Mouse (Mus musculus): ENCODE measurements at regions not wholly inside any gene's neighbourhood (a gene's known extent, or its start where the extent isn't known, plus 50 kb on each side); places are given as distances from the start of the nearest gene placed in this dataset.
"Not testable (repeated sequence)": the region's sequence is repeated elsewhere in the genome, so short reads cannot be mapped to it uniquely, and the experiment has no call there.

DNA sequence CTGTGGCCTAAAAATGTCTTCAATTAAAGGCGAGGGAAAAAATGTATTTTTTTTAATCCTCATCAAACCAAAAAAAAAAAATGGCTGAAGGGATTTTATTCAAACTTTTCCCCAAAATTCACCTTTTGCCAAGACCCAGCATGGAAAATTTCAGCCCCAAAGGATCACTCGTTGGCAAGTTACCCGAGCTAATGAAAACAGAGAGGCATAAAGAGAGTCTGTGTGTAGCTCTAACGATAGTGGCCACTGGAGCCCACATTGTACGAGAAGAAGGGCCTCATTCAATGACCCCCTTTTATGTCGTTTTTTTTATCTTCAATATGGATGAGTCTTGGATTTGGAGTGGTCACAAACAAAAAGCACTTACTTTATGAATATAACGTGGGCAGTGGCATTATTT lies 116.1 kb upstream of the Klf4 start:
- DNase-seq (ENCODE audit: extremely low read depth, low read depth): no peak

GRCm38 (mm10) chr4:55645432-55645831 lies 113.2 kb upstream of the Klf4 start:
- DNase-seq (ENCODE audit: extremely low read depth, low read depth): no peak

DNA sequence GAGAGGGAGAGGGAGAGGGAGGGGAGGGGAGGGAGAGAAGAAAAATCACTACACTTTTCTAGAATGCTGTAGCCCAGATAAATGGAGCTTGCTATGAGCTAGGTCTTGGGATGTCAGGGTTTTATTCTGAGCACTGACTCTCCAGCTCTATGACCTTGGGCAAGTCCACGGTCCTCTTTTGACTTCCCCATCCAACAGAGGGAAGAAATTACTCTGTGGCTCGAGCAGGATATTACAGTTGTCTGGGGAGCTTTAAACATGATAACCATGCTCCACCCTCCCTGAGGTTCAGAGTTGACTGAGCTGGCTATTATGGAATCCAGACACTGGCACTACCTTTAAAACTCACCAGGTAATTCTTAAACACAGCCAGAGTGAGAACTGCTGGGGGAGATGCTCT lies 112.6 kb upstream of the Klf4 start:
- DNase-seq (ENCODE audit: extremely low read depth, low read depth): no peak

- no peak for DNase-seq (ENCODE audit: extremely low read depth, low read depth)
Measured at GRCm38 (mm10) chr4:55634946-55635511, 102.8 kb upstream of the Klf4 start.

DNA sequence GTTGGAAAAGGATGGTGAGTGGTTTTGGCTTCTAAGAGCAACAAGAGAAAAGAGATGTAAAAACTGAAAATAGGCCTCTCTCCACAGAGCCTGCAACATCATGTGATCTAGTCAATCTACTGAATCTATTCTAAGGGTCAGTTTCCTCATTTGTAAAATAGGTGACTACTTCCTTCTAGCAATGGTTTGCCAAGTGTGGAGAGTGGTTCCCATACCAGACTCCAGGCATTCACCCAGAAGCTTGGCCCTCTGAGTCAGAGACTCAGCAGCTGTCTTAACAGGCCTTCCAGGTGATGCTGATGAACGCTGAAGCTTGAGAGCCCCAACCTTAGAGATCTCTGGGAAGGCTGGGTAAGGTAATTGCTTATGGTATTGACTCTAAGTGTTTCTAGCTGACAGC lies 98.9 kb upstream of the Klf4 start:
- no peak for DNase-seq (ENCODE audit: extremely low read depth, low read depth)

DNA sequence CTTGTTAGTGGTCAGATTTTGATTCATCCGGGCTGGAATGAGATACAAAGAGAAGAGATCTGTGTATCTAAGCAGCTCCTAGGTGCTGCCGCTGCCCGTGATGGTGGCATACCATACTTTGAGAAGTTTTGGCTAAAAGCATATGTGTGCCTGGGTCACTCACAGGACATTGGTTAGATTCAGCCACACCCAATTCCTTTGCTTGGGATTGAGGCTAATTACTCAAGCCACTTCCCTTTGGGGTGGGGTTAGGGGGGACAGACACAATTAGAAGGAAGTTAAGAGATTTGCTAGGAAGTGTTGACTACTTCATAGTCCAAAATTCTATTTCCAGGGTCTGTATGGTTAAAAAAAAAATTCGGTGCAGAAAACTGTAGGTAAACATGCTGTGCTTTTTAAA lies 97.9 kb upstream of the Klf4 start:
- DNase-seq (ENCODE audit: extremely low read depth, low read depth): not testable (repeated sequence)

DNA sequence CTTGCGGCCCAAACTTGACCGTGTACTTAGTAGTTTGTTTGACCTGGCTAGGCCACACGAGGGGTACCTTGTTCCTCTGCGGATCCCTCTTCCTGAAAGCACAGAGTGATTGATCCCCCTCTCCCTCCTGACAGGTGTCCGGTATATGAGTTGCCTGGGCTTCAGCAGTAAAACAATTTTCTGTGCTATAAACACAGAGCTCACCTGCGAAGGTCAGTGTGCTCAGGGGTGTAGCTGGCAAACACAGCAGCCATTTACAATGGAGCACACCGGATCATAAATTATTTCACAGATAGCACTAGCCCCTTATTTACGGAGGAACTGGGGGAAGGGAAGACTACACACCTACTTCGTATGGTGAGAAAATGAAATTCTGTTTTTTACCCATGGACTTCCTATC lies 92.5 kb upstream of the Klf4 start:
- no peak for DNase-seq (ENCODE audit: extremely low read depth, low read depth)

GRCm38 (mm10) chr4:55623151-55623760 lies 91.0 kb upstream of the Klf4 start:
- no peak for DNase-seq (ENCODE audit: extremely low read depth, low read depth)

GRCm38 (mm10) chr4:55622651-55623050 lies 90.4 kb upstream of the Klf4 start:
- no peak for DNase-seq (ENCODE audit: extremely low read depth, low read depth)

- no peak for DNase-seq (ENCODE audit: extremely low read depth, low read depth)
Measured at GRCm38 (mm10) chr4:55619891-55620290, 87.6 kb upstream of the Klf4 start.

GRCm38 (mm10) chr4:55615808-55616207 lies 83.5 kb upstream of the Klf4 start:
- DNase-seq (ENCODE audit: extremely low read depth, low read depth): no peak

GRCm38 (mm10) chr4:55613523-55613922 lies 81.3 kb upstream of the Klf4 start:
- no peak for DNase-seq (ENCODE audit: extremely low read depth, low read depth)

- DNase-seq (ENCODE audit: extremely low read depth, low read depth): no peak
Measured at GRCm38 (mm10) chr4:55610998-55611397, 78.7 kb upstream of the Klf4 start.

DNA sequence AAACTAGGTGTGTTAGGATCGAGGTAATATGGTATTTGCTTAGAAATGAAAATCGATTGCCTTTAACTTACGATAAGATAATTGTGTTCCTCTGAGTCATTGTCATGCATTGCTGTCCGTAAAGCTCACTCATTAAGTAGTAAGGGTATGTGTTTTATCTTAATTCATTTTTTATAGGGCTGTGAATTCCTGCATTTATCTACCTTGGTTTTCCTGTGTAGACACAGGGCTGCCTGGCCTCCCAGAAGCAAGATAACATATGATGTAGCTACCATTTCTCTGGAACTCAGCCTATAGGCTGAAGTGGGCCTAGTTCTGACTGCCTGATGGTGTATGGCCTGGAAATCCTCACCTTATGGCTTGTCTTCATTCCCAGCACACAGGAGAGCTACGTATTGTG lies 76.9 kb upstream of the Klf4 start:
- no peak for DNase-seq (ENCODE audit: extremely low read depth, low read depth)

DNA sequence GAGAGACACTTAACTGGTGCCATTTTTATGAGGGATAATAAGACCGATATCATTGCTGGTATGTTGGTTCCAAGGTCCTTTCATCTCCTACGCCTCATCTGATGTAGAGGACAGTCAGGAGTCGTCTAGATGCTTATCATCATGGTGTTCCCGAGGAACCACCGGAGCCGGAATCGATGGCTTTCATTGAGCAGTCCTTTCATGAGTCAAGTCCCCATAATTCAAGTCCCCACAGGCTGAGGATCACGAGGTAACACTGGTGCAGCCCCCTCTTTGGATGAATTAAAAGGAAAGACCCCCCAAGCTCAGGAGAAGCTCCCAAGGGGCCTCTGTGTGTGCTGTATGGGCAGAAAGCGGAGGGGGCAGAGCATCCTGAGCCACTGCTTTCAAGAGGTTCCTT lies 73.3 kb upstream of the Klf4 start:
- no peak for DNase-seq (ENCODE audit: extremely low read depth, low read depth)

DNA sequence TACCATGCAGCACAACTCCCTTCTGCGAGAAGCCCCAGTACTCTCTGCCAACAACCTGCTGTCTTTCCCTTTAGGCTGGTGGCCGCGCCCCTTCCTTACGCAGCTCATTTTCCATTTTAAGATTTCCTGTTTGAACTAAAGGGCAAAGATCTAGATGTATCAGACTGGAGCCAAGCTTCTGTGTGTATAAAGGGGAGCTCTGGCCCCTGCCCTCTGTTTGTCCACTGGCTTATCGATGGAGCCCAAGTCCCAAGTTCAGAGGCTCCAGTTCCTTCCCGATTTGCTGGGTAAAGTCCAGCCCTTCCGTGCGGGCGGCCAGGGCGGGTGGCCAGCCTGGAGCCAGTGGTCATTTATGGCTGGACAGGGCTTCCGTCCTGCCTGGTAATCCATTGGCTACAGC lies 72.6 kb upstream of the Klf4 start:
- DNase-seq (ENCODE audit: extremely low read depth, low read depth): no peak

DNA sequence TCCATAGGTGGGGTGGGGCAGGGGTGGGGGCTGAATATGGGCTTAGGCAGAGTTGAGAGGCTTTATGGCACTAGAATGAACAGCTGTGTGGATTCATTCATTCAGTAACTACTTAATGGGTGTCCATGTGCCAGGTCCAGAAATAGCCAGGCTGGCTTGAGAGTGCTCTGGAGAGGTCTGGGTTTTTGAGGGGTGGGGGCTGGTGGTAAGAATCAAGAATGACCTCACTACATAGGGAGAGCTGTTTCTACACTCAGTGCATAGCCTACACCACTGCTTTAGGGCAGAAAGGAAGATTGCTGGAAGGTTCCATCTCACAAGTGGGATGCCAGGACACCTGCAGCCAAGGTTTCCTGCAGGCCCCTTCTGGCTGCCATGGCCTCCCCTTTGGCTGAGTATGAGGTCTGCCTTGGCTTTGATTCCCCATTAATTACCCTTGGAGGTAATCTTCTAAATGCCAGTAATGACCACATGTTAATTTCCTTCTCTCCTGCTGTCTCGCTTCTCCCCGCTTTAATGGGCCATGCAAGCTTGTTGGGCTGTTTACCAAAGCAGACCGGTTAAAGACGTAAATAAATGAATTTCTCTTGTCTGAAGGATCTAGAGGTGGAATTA lies 71.7 kb upstream of the Klf4 start:
- DNase-seq (ENCODE audit: extremely low read depth, low read depth): no peak

DNA sequence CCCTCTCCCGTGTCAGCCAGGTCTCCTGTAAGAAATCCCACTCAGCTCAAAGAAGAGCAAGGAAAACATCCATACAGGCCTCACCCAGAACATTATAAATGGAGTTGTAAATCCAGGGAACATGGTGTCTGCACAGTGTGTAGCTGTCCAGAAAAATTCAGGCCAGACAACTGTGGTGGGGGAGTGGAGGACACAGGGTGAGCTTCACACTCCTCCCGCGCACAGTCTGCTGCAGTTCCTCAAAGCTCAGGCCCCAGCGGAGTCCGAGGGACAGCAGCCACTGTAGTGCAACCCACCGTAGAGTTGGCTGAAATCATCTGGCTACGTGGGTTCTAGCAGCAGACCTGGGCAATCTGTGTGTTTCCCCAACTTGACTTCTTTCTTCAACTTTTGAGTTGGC lies 62.9 kb upstream of the Klf4 start:
- no peak for DNase-seq (ENCODE audit: extremely low read depth, low read depth)

- DNase-seq (ENCODE audit: extremely low read depth, low read depth): no peak
Measured at GRCm38 (mm10) chr4:55594699-55595098, 62.4 kb upstream of the Klf4 start.

- no peak for DNase-seq (ENCODE audit: extremely low read depth, low read depth)
Measured at GRCm38 (mm10) chr4:55593132-55593531, 60.9 kb upstream of the Klf4 start.

GRCm38 (mm10) chr4:55586212-55586611 lies 53.9 kb upstream of the Klf4 start:
- DNase-seq (ENCODE audit: extremely low read depth, low read depth): no peak

DNA sequence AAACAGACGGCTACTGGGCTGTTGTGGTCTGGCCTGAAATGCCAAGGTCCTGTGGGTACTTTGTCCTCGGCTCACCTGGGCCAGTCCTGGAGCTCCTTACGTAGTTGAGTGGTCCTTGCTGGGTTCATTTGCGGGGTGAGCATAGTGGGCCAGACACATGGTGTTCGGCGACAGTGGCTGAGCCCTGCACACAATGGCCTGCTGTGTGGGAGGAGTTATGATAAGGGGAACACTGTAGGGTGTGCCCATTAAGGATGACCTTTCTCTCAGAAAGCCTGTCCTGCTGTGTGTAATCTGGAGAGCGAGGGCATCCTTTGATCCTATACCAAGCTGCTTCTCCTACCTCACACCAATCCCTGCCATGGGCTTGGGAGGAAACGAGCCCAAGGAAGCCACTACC lies 51.3 kb upstream of the Klf4 start:
- DNase-seq (ENCODE audit: extremely low read depth, low read depth): no peak

Measured in MEL-GATA-1-ER (cell line).